Comparison of ENCODE assay signal across 16 mouse cellular contexts in genomic region chr7:112510336-112511048, GRCm38 (mm10).
A peak's percentile ranks its signal among the peaks of the same experiment; 100 is the strongest.
DNase-seq lines count a peak whose midpoint lies in the region; ATAC-seq and TF ChIP-seq lines count a peak whose summit lies in the region.
"Had no signal": no experiment of that assay in that cellular context is flagged by ENCODE, and none has a peak within 500 bp of the region (broad histone marks: within the 10 kb centered on the region; RNA-seq: fewer than 3 reads in every experiment).

No protein-coding gene starts in this region.

- no peak for ATAC-seq in heart, embryonic 12.5 days (ENCODE audit: insufficient number of reproducible peaks, low FRiP score)
- no peak for ATAC-seq in kidney, embryonic 15.5 days (replicated peaks; ENCODE audit: low FRiP score)
- ATAC-seq: midbrain, embryonic 15.5 days had no signal

- no peaks in the 10 kb centered on the region for H3K9me3 ChIP-seq in heart, embryonic 12.5 days (replicated peaks)
- no peaks in the 10 kb centered on the region for H3K9me3 ChIP-seq in kidney, embryonic 15.5 days (replicated peaks)
- no peaks in the 10 kb centered on the region for H3K9me3 ChIP-seq in limb, embryonic 10.5 days (replicated peaks)
- H3K9me3 ChIP-seq: midbrain, embryonic 15.5 days; neural tube, embryonic 13.5 days had no signal

- no peaks in the 10 kb centered on the region for H3K27me3 ChIP-seq in heart, embryonic 12.5 days (replicated peaks)
- H3K27me3 ChIP-seq in kidney, embryonic 15.5 days, result no peaks in the 10 kb centered on the region
- no peaks in the 10 kb centered on the region for H3K27me3 ChIP-seq in limb, embryonic 10.5 days (ENCODE audit: low read depth, poor library complexity, severe bottlenecking)
- H3K27me3 ChIP-seq: neural tube, embryonic 13.5 days had no signal

- no peak overlapping the region for H3K9ac ChIP-seq in heart, embryonic 12.5 days
- no peak overlapping the region for H3K9ac ChIP-seq in kidney, embryonic 15.5 days
- H3K9ac ChIP-seq: liver, embryonic 14.5 days; midbrain, embryonic 15.5 days; neural tube, embryonic 13.5 days had no signal

- no peak for TF ChIP-seq POLR2A in brain, embryonic 14.5 days (IDR thresholded peaks at IDR 0.05; ENCODE audit: borderline replicate concordance, extremely low read depth, insufficient read depth, insufficient read length, poor library complexity, severe bottlenecking)

- WGBS in heart, embryonic 12.5 days, result 46% methylated on average over 10 of the region's 10 CpGs
- 30% methylated on average over 10 of the region's 10 CpGs for whole genome bisulfite sequencing in kidney, embryonic 15.5 days
- 48% methylated on average over 10 of the region's 10 CpGs for WGBS in limb, embryonic 10.5 days

- H3K27ac ChIP-seq in heart, embryonic 12.5 days (ENCODE audit: poor library complexity, severe bottlenecking), result no peak overlapping the region
- peak overlapping the region; percentile 66 for H3K27ac ChIP-seq in kidney, embryonic 15.5 days
- peak overlapping the region; percentile 2; the same call in 1 of the 2 replicates for H3K27ac ChIP-seq in limb, embryonic 10.5 days
- H3K27ac ChIP-seq: liver, embryonic 14.5 days; macrophage; midbrain, embryonic 15.5 days; neural tube, embryonic 13.5 days had no signal

- DNase-seq in heart, adult 11 months, result peak; percentile 85
- no peak for DNase-seq in kidney, adult 9 months
- DNase-seq in brain, embryonic 14.5 days (ENCODE audit: low read depth), result peak; percentile 51
- DNase-seq in limb, embryonic 10.5 days (ENCODE audit: low spot score), result no peak
- no peak for DNase-seq in urinary bladder, postnatal 14 days (ENCODE audit: low spot score)
- DNase-seq in T-cell, adult 2 months (ENCODE audit: low spot score), result no peak
- DNase-seq: B cell, adult 2 months; cerebellum, adult 11-12 months; gastrocnemius, postnatal 36 days; thymus, adult 2 months had no signal

- no peak overlapping the region for H3K4me3 ChIP-seq in heart, embryonic 12.5 days
- no peak overlapping the region for H3K4me3 ChIP-seq in kidney, embryonic 15.5 days (replicated peaks)
- no peak overlapping the region for H3K4me3 ChIP-seq in limb, embryonic 10.5 days
- H3K4me3 ChIP-seq: midbrain, embryonic 15.5 days; neural tube, embryonic 13.5 days had no signal

- H3K4me2 ChIP-seq in heart, embryonic 12.5 days, result no peak overlapping the region
- H3K4me2 ChIP-seq in kidney, embryonic 15.5 days, result no peak overlapping the region
- H3K4me2 ChIP-seq: neural tube, embryonic 13.5 days had no signal

- TF ChIP-seq CTCF in brain, embryonic 14.5 days (IDR thresholded peaks at IDR 0.05; ENCODE audit: borderline replicate concordance, extremely low read depth, insufficient read depth, insufficient read length), result no peak

- H3K36me3 ChIP-seq in heart, embryonic 12.5 days, result no peaks in the 10 kb centered on the region
- no peaks in the 10 kb centered on the region for H3K36me3 ChIP-seq in kidney, embryonic 15.5 days
- H3K36me3 ChIP-seq in limb, embryonic 10.5 days, result no peaks in the 10 kb centered on the region
- H3K36me3 ChIP-seq: midbrain, embryonic 15.5 days; neural tube, embryonic 13.5 days had no signal

- H3K4me1 ChIP-seq in heart, embryonic 12.5 days (replicated peaks), result peaks cover 68% of the 10 kb centered on the region
- peaks cover 63% of the 10 kb centered on the region for H3K4me1 ChIP-seq in kidney, embryonic 15.5 days
- peaks cover 58% of the 10 kb centered on the region for H3K4me1 ChIP-seq in limb, embryonic 10.5 days

Comparison
In these comparisons a context has a peak if more than half of its experiments do, and no peak if none do; other contexts are left out.
1. DNase-seq: peak in heart, adult 11 months (single experiment) and brain, embryonic 14.5 days (single experiment); none in kidney, adult 9 months (single experiment), limb, embryonic 10.5 days (single experiment), urinary bladder, postnatal 14 days (single experiment) and T-cell, adult 2 months (single experiment).